Mouse (Mus musculus): ENCODE measurements at regions not wholly inside any gene's neighbourhood (a gene's known extent, or its start where the extent isn't known, plus 50 kb on each side); places are given as distances from the start of the nearest gene placed in this dataset.
"Not testable (repeated sequence)": the region's sequence is repeated elsewhere in the genome, so short reads cannot be mapped to it uniquely, and the experiment has no call there.

DNA sequence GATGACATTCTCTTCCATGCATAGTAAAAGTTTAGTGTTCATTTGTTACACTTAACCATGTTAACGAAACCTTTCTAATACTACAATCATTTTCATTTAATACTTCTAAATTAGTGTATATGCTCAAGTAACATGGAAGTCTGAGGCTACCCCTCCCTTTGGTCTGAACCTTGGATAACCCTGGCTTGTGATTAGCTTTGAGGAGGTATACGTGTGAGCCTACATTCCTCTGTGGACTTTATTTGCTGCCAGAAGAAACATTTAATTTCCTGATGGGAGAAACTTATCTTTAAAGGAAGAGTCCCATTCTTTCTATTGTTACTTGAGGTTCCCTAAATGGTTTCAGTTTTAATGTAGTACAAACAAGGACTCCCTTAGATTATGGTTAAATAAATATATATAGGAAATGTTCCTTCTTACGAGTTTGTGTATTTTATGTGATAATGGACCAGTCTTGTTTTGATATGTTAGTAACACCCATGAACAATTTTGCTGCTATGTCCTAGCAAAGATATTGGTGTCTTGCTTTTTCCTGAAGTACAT is 75.9 kb downstream of the Gm13691 start:
- no peak overlapping the region for H3K9ac ChIP-seq (replicated peaks; ENCODE audit: low read length)
- no peaks in the 10 kb centered on the region for H3K9me3 ChIP-seq (replicated peaks; ENCODE audit: control insufficient read depth, low read length)
- 75% methylated on average over 3 of the region's 3 CpGs for WGBS
- no peaks in the 10 kb centered on the region for H3K4me1 ChIP-seq (ENCODE audit: control insufficient read depth, insufficient read depth, low read length)
- no peak overlapping the region for H3K4me3 ChIP-seq (ENCODE audit: low read depth, low read length)
- ATAC-seq (replicated peaks; ENCODE audit: insufficient number of reproducible peaks, low FRiP score, low TSS enrichment, low read depth) (no peak), DNase-seq (ENCODE audit: low spot score) (no peak)
- H3K4me2 ChIP-seq (ENCODE audit: low read depth, low read length) = no peak overlapping the region
- no peaks in the 10 kb centered on the region for H3K27me3 ChIP-seq (ENCODE audit: control insufficient read depth, insufficient read depth, low read length)
- H3K36me3 ChIP-seq (replicated peaks; ENCODE audit: control insufficient read depth, insufficient read depth, low read depth, low read length) = no peaks in the 10 kb centered on the region
- H3K27ac ChIP-seq (replicated peaks; ENCODE audit: low read depth, low read length) = no peak overlapping the region

DNA sequence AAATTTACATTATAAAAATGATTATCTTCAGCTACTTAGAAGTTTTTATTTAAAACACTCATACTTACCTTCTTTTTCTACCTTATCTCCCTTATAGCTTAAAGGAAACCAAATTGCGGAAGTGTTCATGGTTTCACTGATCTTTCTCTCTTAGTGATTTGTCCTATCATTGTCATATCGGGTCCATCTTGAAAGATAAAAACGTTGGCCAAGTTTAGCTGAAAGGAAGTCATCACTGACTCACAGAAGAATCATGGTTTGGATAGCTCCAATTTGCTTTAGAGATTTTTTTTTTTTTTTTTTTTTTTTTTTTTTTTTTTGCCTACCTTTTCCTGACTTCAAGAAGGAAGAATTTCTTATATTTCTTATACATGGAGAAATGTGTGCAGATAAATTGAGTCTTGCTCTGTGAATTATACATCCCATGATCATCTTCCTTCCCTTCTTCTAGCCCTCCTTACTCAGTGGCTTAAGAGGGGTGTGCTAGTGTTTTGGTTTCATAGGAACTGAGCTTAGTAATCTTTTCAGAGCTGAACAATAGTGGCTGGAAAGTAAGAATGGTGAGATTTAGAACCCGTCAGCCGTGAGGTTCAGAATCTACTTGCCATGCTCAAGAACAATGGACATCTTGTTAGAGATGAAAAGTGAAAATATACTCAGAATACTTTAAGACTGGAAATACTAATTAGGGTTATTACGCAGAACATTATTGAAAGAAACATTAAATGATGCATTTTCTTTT is 76.6 kb downstream of the Gm13691 start:
- no peak for DNase-seq (ENCODE audit: low spot score)
- ATAC-seq (replicated peaks; ENCODE audit: insufficient number of reproducible peaks, low FRiP score, low TSS enrichment, low read depth) = no peak
- 73% methylated on average over 6 of the region's 6 CpGs for WGBS

DNA sequence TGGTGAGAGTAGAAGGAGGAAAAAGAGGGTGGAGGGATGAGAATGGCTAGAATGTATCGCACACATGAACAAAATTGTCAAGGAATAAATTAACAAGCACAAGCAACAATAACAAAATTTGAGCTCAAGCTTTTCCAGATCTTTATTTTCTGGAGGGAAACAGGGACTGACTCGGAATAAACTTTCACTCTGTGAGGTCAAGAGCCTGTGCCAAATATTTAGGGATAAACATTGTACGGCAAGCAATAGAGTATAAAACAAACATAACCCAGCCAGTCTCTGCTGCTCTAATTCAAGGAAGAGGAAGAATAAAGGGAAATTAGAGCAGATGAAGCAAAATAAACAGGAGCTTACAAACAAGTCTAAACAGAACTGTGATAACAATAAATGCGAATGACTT is 78.3 kb downstream of the Gm13691 start:
- Histone ChIP-seq H3K9ac (replicated peaks; ENCODE audit: low read length) (no peak overlapping the region), H3K4me2 (ENCODE audit: low read depth, low read length) (no peak overlapping the region), H3K4me1 (ENCODE audit: control insufficient read depth, insufficient read depth, low read length) (no peaks in the 10 kb centered on the region), H3K36me3 (replicated peaks; ENCODE audit: control insufficient read depth, insufficient read depth, low read depth, low read length) (no peaks in the 10 kb centered on the region), H3K27ac (replicated peaks; ENCODE audit: low read depth, low read length) (no peak overlapping the region), H3K9me3 (replicated peaks; ENCODE audit: control insufficient read depth, low read length) (no peaks in the 10 kb centered on the region), H3K27me3 (ENCODE audit: control insufficient read depth, insufficient read depth, low read length) (no peaks in the 10 kb centered on the region), H3K4me3 (ENCODE audit: low read depth, low read length) (no peak overlapping the region)
- ATAC-seq (replicated peaks; ENCODE audit: insufficient number of reproducible peaks, low FRiP score, low TSS enrichment, low read depth) = no peak
- DNase-seq (ENCODE audit: low spot score) = no peak
- WGBS = 83% methylated on average over 4 of the region's 4 CpGs

More for the DNA sequence above, 76.6 kb downstream of the Gm13691 start:
- Histone ChIP-seq H3K4me3 (ENCODE audit: low read depth, low read length) (no peak overlapping the region), H3K4me1 (ENCODE audit: control insufficient read depth, insufficient read depth, low read length) (no peaks in the 10 kb centered on the region), H3K9ac (replicated peaks; ENCODE audit: low read length) (no peak overlapping the region), H3K27ac (replicated peaks; ENCODE audit: low read depth, low read length) (no peak overlapping the region), H3K36me3 (replicated peaks; ENCODE audit: control insufficient read depth, insufficient read depth, low read depth, low read length) (no peaks in the 10 kb centered on the region), H3K4me2 (ENCODE audit: low read depth, low read length) (no peak overlapping the region), H3K27me3 (ENCODE audit: control insufficient read depth, insufficient read depth, low read length) (no peaks in the 10 kb centered on the region), H3K9me3 (replicated peaks; ENCODE audit: control insufficient read depth, low read length) (no peaks in the 10 kb centered on the region)

DNA sequence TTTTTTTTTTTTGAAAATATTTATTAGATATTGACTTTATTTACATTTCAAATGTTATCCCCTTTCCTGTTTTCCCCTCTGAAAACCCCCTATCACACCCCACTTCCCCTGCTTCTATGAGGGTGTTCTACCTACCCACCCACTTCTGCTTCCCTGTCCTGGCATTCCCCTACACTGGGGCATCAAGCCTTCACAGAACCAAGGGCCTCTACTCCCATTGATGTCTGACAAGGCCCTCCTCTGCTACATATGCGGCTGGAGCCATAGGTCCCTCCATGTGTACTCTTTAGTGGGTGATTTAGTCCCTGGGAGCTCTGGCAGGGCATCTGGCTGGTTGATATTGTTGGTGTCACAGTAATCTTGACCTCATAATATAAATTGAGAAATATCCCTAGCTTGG is 79.1 kb downstream of the Gm13691 start:
- DNase-seq (ENCODE audit: low spot score); H3K4me2 ChIP-seq (ENCODE audit: low read depth, low read length); H3K4me1 ChIP-seq (ENCODE audit: control insufficient read depth, insufficient read depth, low read length); ATAC-seq (replicated peaks; ENCODE audit: insufficient number of reproducible peaks, low FRiP score, low TSS enrichment, low read depth); H3K9ac ChIP-seq (replicated peaks; ENCODE audit: low read length); H3K27ac ChIP-seq (replicated peaks; ENCODE audit: low read depth, low read length); H3K36me3 ChIP-seq (replicated peaks; ENCODE audit: control insufficient read depth, insufficient read depth, low read depth, low read length); H3K9me3 ChIP-seq (replicated peaks; ENCODE audit: control insufficient read depth, low read length); H3K4me3 ChIP-seq (ENCODE audit: low read depth, low read length); H3K27me3 ChIP-seq (ENCODE audit: control insufficient read depth, insufficient read depth, low read length): not testable (repeated sequence)
- 82% methylated on average over 1 of the region's 1 CpGs for WGBS

DNA sequence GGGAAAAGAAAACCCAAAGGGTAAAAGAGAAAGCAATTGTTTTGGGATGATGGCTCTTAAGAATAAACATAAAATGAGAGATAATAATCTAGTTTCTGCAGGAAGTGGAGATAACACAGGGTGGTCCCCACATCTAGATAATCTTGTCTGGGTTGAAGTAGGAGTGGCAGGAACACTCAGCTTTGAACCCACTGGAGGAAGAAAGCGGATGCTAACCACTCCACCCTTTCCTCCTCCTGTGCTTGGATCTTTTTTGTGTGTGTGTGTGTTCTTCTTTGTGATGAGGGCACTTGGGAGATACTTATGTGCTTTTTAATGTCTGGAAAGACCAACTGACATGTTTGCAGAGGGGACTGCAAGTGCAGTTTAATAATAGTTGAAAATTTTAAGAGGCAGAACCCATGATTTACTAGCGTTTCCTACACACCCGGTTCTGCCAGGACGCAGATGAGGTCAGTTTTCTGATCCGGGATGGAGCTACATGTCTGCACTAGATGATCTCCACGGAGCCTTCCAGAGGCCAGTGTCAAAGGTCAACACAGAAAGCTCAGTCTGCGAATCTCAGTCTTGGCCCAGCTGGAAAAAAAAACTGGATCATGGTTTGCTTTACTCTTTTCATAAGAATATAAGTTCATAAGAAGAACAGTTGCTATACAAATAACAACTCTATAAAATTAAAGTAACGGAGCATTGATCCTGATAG is 82.7 kb downstream of the Gm13691 start:
- Histone ChIP-seq H3K9ac (replicated peaks; ENCODE audit: low read length) (no peak overlapping the region), H3K4me2 (ENCODE audit: low read depth, low read length) (no peak overlapping the region), H3K4me1 (ENCODE audit: control insufficient read depth, insufficient read depth, low read length) (no peaks in the 10 kb centered on the region), H3K27ac (replicated peaks; ENCODE audit: low read depth, low read length) (no peak overlapping the region), H3K4me3 (ENCODE audit: low read depth, low read length) (no peak overlapping the region), H3K27me3 (ENCODE audit: control insufficient read depth, insufficient read depth, low read length) (no peaks in the 10 kb centered on the region), H3K36me3 (replicated peaks; ENCODE audit: control insufficient read depth, insufficient read depth, low read depth, low read length) (no peaks in the 10 kb centered on the region), H3K9me3 (replicated peaks; ENCODE audit: control insufficient read depth, low read length) (no peaks in the 10 kb centered on the region)
- ATAC-seq (replicated peaks; ENCODE audit: insufficient number of reproducible peaks, low FRiP score, low TSS enrichment, low read depth) (no peak), DNase-seq (ENCODE audit: low spot score) (no peak)
- 63% methylated on average over 8 of the region's 8 CpGs for WGBS

DNA sequence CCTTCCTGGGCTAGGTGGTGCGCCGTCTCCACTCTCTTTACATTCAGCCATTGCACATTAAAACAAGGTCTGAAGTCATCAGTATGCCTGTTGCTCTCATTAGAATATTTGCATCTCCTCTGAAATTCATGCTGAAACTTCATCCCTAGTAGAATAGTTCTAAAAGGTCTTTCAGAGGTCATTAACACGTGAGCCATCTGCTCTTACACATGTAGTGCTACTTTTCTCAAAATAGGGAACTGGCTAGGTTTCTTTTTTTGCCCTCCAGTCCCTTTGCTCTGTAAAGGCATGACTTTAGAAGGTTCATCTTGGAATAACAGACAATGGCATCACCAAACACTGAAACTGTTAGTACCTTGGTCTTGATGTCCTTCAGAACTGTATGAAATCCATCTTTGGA is 85.6 kb downstream of the Gm13691 start:
- no peaks in the 10 kb centered on the region for H3K9me3 ChIP-seq (replicated peaks; ENCODE audit: control insufficient read depth, low read length)
- H3K4me1 ChIP-seq (ENCODE audit: control insufficient read depth, insufficient read depth, low read length) = no peaks in the 10 kb centered on the region
- ATAC-seq (replicated peaks; ENCODE audit: insufficient number of reproducible peaks, low FRiP score, low TSS enrichment, low read depth) (no peak), DNase-seq (ENCODE audit: low spot score) (no peak)
- WGBS = 86% methylated on average over 3 of the region's 3 CpGs
- H3K4me2 ChIP-seq (ENCODE audit: low read depth, low read length) = no peak overlapping the region
- H3K27me3 ChIP-seq (ENCODE audit: control insufficient read depth, insufficient read depth, low read length) = no peaks in the 10 kb centered on the region
- H3K27ac ChIP-seq (replicated peaks; ENCODE audit: low read depth, low read length) = no peak overlapping the region
- H3K36me3 ChIP-seq (replicated peaks; ENCODE audit: control insufficient read depth, insufficient read depth, low read depth, low read length) = no peaks in the 10 kb centered on the region
- no peak overlapping the region for H3K4me3 ChIP-seq (ENCODE audit: low read depth, low read length)
- no peak overlapping the region for H3K9ac ChIP-seq (replicated peaks; ENCODE audit: low read length)

DNA sequence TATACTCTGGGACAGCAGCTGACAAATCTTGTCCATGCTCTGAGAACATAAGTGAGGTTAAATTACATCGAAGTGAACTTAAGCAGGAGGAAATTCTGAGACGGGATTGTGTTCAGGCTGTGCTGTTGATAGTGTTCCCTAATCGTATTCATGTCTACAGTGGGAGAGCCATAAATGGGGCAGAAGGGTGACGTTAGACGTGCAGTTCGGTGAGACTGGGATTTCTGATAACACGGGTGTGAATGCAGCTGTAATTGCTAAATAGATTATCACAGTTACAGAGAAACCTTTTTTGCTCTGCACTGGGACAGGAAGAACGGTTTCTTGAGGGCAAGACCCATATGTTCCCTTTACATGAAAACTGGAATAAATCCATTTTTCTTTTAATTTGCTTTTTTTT is 88.9 kb downstream of the Gm13691 start:
- Histone ChIP-seq H3K4me3 (ENCODE audit: low read depth, low read length) (no peak overlapping the region), H3K4me2 (ENCODE audit: low read depth, low read length) (no peak overlapping the region), H3K9me3 (replicated peaks; ENCODE audit: control insufficient read depth, low read length) (no peaks in the 10 kb centered on the region), H3K4me1 (ENCODE audit: control insufficient read depth, insufficient read depth, low read length) (no peaks in the 10 kb centered on the region), H3K27ac (replicated peaks; ENCODE audit: low read depth, low read length) (no peak overlapping the region), H3K27me3 (ENCODE audit: control insufficient read depth, insufficient read depth, low read length) (no peaks in the 10 kb centered on the region), H3K9ac (replicated peaks; ENCODE audit: low read length) (no peak overlapping the region), H3K36me3 (replicated peaks; ENCODE audit: control insufficient read depth, insufficient read depth, low read depth, low read length) (no peaks in the 10 kb centered on the region)
- ATAC-seq (replicated peaks; ENCODE audit: insufficient number of reproducible peaks, low FRiP score, low TSS enrichment, low read depth) = no peak
- 74% methylated on average over 8 of the region's 8 CpGs for WGBS
- DNase-seq (ENCODE audit: low spot score) = no peak

DNA sequence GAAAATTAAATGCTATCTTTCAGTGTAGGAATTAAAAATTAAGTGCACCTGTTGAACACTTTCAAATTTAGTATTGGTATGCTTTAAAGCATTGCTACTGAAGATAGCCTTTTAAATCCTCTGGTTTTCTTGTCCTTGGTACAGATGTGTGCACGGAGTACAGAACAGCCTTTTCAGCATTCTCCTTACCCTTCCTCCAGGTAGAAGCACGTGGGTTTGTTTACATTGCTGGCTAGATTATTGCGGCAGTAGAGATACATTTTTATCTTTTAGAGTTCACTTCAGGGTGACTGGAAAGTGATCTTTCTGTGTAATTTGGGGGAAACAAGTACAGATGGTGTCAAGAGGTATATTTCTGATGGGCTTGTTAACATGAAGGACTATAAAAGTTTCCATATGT is 89.9 kb downstream of the Gm13691 start:
- ATAC-seq (replicated peaks; ENCODE audit: insufficient number of reproducible peaks, low FRiP score, low TSS enrichment, low read depth) = no peak
- no peak for DNase-seq (ENCODE audit: low spot score)
- no peak overlapping the region for H3K9ac ChIP-seq (replicated peaks; ENCODE audit: low read length)
- no peaks in the 10 kb centered on the region for H3K4me1 ChIP-seq (ENCODE audit: control insufficient read depth, insufficient read depth, low read length)
- H3K4me3 ChIP-seq (ENCODE audit: low read depth, low read length) = no peak overlapping the region
- no peaks in the 10 kb centered on the region for H3K27me3 ChIP-seq (ENCODE audit: control insufficient read depth, insufficient read depth, low read length)
- no peak overlapping the region for H3K27ac ChIP-seq (replicated peaks; ENCODE audit: low read depth, low read length)
- WGBS = 45% methylated on average over 3 of the region's 3 CpGs
- no peaks in the 10 kb centered on the region for H3K36me3 ChIP-seq (replicated peaks; ENCODE audit: control insufficient read depth, insufficient read depth, low read depth, low read length)
- no peak overlapping the region for H3K4me2 ChIP-seq (ENCODE audit: low read depth, low read length)
- no peaks in the 10 kb centered on the region for H3K9me3 ChIP-seq (replicated peaks; ENCODE audit: control insufficient read depth, low read length)

All from embryonic facial prominence, embryonic 11.5 days (tissue).